Comparison of ENCODE assay signal across 24 mouse cellular contexts in genomic region chr6:54053316-54053715, GRCm38 (mm10).
"Had no signal": no experiment of that assay in that cellular context is flagged by ENCODE, and none has a peak within 500 bp of the region (broad histone marks: within the 10 kb centered on the region; RNA-seq: fewer than 3 reads in every experiment).

No protein-coding gene starts in this region.

- H3K36me3 ChIP-seq: kidney, embryonic 15.5 days; limb, embryonic 10.5 days; limb, embryonic 13.5 days; liver, embryonic 12.5 days; liver, embryonic 15.5 days; lung, embryonic 15.5 days; midbrain, embryonic 10.5 days; midbrain, embryonic 13.5 days; neural tube, embryonic 13.5 days had no signal

- H3K9me3 ChIP-seq: kidney, embryonic 15.5 days; limb, embryonic 10.5 days; limb, embryonic 13.5 days; liver, embryonic 12.5 days; liver, embryonic 15.5 days; lung, embryonic 15.5 days; midbrain, embryonic 10.5 days; midbrain, embryonic 13.5 days; neural tube, embryonic 13.5 days had no signal

- H3K9ac ChIP-seq: kidney, embryonic 15.5 days; limb, embryonic 13.5 days; liver, embryonic 12.5 days; liver, embryonic 15.5 days; lung, embryonic 15.5 days; midbrain, embryonic 13.5 days; neural tube, embryonic 13.5 days had no signal

- ATAC-seq: liver, embryonic 12.5 days; midbrain, embryonic 13.5 days; midbrain, embryonic 16.5 days had no signal

- H3K4me2 ChIP-seq: kidney, embryonic 15.5 days; limb, embryonic 13.5 days; liver, embryonic 12.5 days; liver, embryonic 15.5 days; lung, embryonic 15.5 days; midbrain, embryonic 13.5 days; neural tube, embryonic 13.5 days had no signal

- H3K27me3 ChIP-seq: limb, embryonic 13.5 days; liver, embryonic 12.5 days; liver, embryonic 15.5 days; megakaryocyte, embryonic 14.5 days; midbrain, embryonic 13.5 days; neural tube, embryonic 13.5 days had no signal

- H3K4me3 ChIP-seq: kidney, embryonic 15.5 days; limb, embryonic 10.5 days; limb, embryonic 13.5 days; liver, embryonic 12.5 days; liver, embryonic 15.5 days; lung, embryonic 15.5 days; midbrain, embryonic 10.5 days; midbrain, embryonic 13.5 days; myocyte; neural tube, embryonic 13.5 days had no signal

- DNase-seq: kidney, postnatal 10 days; kidney, postnatal 36 days; layer of hippocampus, postnatal 36 days; liver; lung, adult 18-20 months; lung, postnatal 10 days; lung, postnatal 36 days; retina, postnatal 1 day; thymus, adult 2 months; thymus, postnatal 14 days; thymus, postnatal 4 days had no signal

- H3K27ac ChIP-seq: kidney, embryonic 15.5 days; limb, embryonic 10.5 days; limb, embryonic 13.5 days; liver, embryonic 12.5 days; liver, embryonic 15.5 days; lung, embryonic 15.5 days; midbrain, embryonic 10.5 days; midbrain, embryonic 13.5 days; neural tube, embryonic 13.5 days; stomach, postnatal 0 days had no signal
